Mouse (Mus musculus): ENCODE measurements around the gene Patl2.
"Not testable (repeated sequence)": the region's sequence is repeated elsewhere in the genome, so short reads cannot be mapped to it uniquely, and the experiment has no call there.

Patl2 gene

GRCm38 (mm10) chr2:122145756-122146155 lies 40.2 kb downstream of the Patl2 start:
- DNase-seq (ENCODE audit: extremely low spot score, low spot score): no peak

DNA sequence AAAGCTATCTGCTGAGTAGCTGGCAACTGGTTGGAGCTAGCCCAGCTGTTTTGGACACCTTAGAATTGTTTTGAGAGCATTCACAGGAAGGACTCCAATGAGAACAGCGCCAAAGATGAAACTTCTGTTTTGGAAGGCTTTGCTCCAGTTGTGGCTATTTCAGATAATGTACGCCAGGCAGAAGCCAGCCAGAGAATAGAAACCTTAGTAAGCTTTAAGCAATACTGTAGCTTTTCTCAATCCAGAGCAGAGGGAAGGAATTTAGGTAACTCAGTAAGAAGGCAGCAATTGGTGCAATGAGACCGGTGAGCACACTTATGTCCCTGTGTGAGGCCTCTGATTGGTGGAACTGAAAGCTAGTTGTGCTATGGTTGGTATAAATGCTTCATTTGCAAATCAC lies 42.9 kb downstream of the Patl2 start:
- DNase-seq (ENCODE audit: extremely low spot score, low spot score): no peak

DNA sequence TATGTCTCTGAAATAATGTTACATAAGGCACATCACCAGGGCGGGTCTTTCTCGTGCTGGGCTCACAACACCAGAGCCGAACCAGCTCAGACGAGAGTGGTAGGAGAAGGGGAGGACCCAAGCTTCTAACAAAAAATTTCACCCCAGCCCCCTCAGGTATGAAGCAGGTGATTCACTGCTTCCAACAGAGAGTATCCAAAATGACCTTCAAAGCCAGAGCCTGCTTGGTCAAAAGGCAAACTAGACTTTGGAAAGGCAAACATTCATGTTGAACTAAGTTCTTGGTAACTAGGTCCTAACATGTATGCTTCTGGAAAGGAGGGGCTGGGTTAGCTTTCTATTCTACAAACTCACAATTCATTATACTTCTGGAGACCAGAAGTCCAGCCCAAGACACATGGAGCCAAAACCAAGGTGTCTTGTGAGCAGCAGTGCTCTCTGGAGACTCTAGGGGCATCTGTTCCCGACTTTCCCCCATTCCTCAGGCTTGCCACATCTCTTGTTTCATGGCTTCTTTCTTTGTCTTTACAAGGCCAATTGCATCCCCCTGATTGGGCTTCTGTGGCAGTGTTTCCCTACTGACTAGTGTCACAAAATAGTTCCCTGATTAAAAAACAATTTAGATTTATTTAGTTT lies 44.5 kb downstream of the Patl2 start:
- DNase-seq (ENCODE audit: extremely low spot score, low spot score): no peak

DNA sequence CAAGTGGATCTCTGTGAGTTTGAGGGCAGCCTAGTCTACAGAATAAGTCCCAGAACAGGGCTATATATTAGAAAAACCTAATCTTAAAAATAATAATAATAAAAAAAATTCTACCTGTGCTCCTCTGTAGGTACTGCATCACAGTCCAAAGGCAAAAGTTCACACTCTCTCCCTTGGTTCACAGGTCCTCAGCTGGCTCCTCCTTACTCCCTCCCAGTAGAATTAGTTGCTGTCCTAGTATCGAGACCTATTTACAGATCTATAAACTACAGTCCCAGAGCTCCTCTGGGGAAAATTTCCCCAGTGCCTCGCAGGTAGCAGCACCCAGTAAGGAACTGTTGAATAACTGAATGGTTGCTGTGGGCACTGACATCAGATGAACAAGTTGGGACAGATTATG lies 45.2 kb downstream of the Patl2 start:
- DNase-seq (ENCODE audit: extremely low spot score, low spot score): no peak

DNA sequence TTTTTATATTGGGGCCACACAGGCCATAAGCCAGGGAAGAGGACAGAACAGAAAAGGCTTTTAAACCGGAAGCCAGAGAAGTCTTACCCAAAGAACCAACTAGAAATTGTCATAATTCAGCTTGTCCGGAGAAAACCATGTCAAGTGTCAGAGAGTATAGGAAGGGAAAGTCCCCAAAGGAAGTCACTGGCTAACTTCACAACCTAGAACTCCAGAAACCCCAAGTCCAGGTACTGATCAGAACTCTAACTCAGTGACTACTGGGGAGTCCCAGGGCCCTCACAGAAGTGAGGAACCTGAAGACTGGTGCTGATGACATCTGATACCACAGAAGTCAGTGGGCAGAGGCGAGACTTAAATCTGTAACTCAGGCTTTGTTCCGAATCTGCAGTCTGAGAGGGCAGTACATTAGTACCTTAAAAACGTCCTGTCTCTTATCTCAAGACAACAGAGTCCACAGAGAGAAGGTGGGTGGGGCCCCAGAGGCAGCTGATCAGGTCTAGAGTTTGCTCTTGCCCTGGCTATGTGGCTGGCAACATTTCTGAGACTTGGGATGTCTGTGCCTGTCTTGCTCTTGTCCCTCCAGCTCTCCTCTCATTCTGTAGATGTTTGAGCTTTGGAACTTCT lies 48.0 kb downstream of the Patl2 start:
- DNase-seq (ENCODE audit: extremely low spot score, low spot score): no peak

DNA sequence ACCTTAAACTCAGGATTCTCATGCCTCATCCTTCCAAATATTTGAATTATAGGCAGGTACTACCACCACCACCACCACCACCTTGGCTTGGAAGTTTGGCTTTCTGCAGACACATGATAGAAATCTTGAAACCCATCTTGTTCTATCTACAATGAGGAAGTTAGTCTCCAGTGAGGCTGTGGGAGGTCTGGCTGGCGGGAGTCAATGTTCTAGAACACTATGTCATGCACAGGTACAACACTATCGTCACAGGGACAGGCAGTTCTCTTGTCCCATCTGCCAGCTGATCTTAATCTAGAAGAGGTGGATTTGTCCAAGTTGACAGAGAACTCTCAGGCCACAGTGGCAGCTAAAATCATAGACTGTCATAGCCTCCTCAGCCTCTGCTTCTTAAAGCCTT lies 53.4 kb downstream of the Patl2 start:
- no peak for DNase-seq (ENCODE audit: extremely low spot score, low spot score)

DNA sequence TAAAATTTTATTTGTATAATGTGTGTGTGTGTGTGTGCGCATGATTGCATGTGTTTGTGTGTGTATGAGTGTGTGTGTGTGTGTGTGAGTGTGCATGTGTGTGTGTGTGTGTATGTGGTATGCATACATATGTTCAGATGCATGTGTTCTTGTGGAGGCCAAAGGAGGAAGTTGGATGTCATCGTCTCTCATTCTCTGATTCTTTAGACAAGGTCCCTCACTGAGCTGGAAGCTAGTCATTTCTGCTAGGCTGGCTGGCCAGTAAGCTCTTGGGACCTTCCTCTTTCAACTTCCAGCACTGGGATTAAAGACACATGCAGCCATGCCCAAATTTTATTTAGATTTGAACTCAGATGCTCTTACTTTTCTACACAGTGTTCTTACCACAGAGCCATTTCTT lies 53.9 kb downstream of the Patl2 start:
- DNase-seq (ENCODE audit: extremely low spot score, low spot score): no peak

DNA sequence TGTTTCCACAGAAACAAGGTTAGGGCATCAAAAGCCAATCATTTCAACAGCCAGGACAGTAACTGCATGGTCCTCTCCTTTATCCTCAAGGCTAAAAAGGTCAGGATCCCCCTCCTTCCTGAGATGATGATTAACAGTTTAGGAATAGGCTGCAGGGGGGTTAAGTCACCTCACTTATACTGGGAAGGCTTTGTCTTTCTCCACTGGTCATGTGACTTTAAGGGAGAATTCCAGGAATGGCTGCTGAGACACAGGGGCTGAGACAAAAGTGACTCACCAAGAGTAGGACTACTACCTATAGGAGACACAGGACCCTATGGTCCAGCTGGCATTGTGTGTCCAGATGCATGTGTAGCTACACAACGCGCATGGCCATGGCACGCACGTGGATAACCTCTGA lies 58.4 kb downstream of the Patl2 start:
- DNase-seq (ENCODE audit: extremely low spot score, low spot score): no peak

DNA sequence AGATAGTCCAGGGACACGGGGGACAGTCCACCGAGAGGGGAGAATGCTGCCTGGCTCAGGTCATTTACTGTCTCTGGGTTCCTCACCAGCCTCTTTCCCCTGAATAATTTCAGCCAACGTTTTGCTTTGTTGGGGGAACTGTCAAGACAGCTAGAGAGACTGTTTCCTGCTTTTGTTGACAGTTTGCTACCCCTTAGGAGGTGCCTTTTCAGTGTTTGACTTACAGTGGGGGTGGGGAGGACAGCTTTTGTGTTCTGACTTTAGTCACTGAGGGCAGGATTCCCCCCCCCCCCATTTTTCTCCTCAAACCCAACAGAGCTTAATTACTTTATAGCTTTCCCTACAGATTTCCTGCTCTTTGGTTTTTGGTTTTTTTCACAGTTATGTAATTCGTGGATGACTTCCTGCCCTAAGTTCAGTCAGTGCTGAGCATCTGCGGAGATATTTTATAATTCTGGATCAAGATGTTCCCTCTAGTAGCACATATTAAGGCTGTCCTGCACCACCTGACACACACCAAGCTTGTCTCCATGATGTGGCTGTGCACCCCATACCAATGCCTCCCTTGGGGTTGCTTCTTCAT lies 59.1 kb downstream of the Patl2 start:
- DNase-seq (ENCODE audit: extremely low spot score, low spot score): no peak

DNA sequence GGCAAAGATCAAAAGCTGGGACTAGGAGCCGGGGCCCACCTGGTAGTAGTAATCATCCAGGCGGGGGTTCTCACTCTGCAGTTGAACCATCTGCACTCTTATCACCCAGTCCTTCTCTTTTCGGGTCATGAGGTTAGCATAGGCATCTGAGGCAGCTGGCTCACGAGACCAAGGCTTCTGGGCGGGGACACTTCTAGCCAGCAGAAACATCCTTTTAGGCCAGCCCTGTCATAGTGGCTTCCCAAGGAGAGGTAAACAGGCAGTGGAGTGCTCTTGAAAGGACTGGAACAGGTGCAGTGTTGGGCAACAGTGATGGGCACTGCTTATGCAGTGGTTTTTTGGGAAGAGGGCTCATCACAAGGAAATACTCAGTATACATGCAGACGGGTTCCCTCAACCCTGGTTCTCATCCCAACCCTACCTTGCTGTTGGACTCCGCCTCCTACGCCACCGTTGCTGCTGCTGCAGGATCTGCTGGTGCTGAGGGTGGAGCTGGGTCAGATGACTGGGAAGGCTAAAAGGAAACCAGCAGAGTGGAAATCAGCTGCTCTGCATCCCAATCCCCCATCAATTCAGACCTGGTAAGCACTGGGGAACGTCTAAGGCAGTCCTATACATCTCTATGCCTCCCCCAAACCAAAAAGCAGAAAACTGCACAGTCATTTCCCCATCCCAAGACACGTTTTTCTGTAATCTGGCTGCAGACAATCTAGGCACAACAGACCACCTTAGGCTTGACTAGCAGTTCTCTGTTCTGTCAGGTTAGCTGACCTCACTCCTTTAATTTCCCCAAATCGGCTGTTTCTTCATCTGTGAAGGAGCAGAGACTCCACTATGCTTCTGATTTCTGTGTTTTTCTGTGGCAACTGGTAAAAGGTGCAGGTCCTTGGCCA lies 60.1 kb downstream of the Patl2 start:
- DNase-seq (ENCODE audit: extremely low spot score, low spot score): no peak

DNA sequence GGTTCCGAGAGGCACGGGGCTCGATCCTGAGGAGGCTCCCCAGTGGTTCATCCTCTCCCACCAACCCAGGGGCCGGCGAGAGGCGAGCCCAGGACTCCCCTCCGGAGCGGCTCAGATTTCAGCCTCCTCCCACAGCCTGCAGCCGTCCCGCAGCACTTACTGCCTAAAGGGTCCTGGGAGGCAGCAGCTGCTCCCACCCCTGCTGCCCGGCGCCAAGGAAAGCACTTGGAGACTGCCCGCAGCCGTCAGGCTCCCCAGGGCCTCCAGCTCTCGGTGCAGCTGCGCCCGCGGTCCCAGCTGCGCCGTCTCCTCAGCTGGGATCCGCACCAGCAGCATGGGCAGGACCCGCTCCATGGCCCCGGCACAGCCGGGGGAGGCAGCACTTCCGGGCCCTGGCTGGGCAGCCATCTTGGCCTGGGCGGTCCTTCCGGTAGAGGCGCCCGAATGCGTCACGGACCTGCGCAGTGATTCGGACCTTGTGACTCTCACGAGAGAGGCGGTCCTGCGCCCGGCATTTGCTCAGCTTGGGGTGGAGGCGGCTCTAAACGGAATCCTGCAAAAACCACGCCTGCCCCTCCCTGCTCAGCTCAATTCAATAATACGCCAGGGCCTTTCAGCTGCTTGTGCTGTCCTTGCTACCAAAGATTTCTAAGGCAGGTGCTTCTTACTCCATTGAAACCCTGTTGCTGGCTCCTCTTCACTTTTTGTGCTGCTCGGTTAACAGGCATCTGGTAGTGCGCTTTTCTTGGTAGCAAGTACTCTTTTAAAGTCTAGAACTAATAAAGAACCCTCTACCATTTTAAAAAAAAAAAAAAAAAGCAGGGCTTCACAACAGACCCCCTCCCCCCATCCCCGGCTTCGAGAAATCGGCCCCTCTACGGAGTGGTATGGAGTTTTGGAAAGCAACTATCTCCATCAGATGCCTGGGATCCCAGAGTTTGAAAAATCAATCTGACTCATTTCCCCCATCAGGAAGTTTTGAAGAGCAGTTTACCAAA lies 67.7 kb downstream of the Patl2 start, which contains the start of gene Spg11:
Gene Spg11 (minus strand): TSS at position 426 of the 998 bp plus-strand sequence.
- DNase-seq (ENCODE audit: extremely low spot score, low spot score): peak; percentile 97

- DNase-seq (ENCODE audit: extremely low spot score, low spot score): no peak
Measured at GRCm38 (mm10) chr2:122116888-122117287, 69.1 kb downstream of the Patl2 start.

- DNase-seq (ENCODE audit: extremely low spot score, low spot score): no peak
Measured at GRCm38 (mm10) chr2:122109714-122110113, 76.3 kb downstream of the Patl2 start.

GRCm38 (mm10) chr2:122108101-122108500 lies 77.9 kb downstream of the Patl2 start:
- no peak for DNase-seq (ENCODE audit: extremely low spot score, low spot score)

GRCm38 (mm10) chr2:122102070-122102469 lies 83.9 kb downstream of the Patl2 start:
- no peak for DNase-seq (ENCODE audit: extremely low spot score, low spot score)

- DNase-seq (ENCODE audit: extremely low spot score, low spot score): not testable (repeated sequence)
Measured at GRCm38 (mm10) chr2:122097686-122098085, 88.3 kb downstream of the Patl2 start.

DNA sequence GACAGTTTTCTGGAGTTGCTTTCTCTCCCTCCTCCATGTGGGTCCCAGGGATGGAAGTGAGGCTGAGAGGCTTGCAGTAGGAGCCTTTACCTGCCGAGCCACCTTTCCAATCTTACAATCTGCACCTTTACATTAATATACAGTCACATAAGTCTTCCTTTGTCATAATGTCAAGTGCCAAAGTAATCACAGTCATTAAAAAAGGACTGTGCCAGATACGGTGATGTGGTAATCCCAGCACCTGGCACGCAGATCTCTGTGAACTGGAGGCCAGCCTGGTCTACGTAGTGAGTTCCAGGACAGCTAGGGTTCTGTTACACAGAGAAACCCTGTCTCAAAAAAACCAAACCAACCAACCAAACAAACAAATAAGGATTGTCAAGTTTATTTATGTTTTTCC lies 92.1 kb downstream of the Patl2 start:
- DNase-seq (ENCODE audit: extremely low spot score, low spot score): no peak

DNA sequence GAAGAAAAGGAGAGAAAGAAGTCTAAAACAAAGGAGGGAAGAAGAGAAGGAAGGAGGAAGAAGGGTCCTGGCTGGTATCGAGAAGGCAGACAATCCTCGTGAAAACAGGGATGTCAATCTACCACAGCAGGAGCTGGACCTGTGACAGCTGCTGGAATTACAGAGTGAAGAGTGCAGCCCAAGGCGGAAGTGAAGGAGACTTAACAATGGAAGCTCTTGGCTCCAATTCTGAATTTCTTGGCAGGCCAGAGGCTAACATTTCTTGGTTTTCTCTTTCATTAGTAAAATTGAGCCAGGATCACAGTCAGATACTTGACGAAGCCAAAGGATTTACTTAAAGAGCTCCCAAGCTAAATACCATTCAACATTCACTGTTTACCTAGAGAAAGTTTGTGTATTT lies 99.5 kb downstream of the Patl2 start:
- DNase-seq (ENCODE audit: extremely low spot score, low spot score): no peak

GRCm38 (mm10) chr2:122081728-122082456 lies 104.1 kb downstream of the Patl2 start:
- no peak for DNase-seq (ENCODE audit: extremely low spot score, low spot score)

Data from neural tube, embryonic 10.5 days (tissue).